Mouse (Mus musculus): ENCODE data around the gene Lsm6. TPM values are rescaled to one million over a fixed set of nuclear protein-coding genes. Genes with fewer than 3 reads are reported as not detected.

Lsm6 gene
- 1.1 and 1.6 TPM in 2 replicates for polyA plus RNA-seq (2012; rRNA removed)

DNA sequence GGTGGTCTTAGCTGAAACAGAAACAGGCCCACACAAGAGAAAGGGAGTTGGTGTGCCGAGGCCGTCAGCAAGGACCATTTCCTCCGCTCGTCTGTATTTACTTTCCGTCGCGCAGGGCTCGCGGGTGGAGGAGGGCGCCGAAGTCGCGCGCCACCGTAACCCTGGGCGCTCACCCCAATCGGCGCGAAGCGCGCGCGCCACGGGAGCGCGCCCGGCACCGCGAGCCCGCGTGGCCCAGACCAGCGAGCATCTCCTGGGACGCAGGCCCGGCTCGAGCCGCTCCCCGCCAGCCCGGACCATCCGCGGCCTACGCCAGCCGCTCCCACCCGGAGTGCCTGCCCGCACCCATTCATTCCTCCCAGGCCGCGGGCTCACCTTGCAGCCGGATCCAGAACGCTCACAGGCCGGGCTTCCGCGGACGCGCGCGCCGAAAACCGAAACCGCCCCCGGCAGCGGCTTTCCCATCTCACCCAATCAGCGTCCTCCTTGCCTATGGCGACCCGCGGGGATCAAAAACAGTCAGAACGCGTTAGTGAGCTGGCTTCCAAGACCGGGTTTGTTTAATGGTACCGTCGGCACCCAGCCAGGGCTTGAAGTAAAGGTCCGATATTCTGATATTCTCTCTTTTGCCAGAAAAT is at the start of gene Lsm6:
Gene Lsm6, minus strand, starts transcription at position 468 of the 638 bp plus-strand sequence.
- no peaks in the 10 kb centered on the region; the same call in 1 of the 2 replicates for H3K4me1 ChIP-seq (ENCODE audit: control insufficient read depth, insufficient read depth, insufficient read length, low read length)
- H3K36me3 ChIP-seq (ENCODE audit: control insufficient read depth, insufficient read depth, low read length): peaks cover 2% of the 10 kb centered on the region; the same call in 1 of the 2 replicates
- TF ChIP-seq POLR2A (IDR thresholded peaks at IDR 0.05; ENCODE audit: low read depth, low read length): no peak
- TF ChIP-seq CTCF (IDR thresholded peaks at IDR 0.05; ENCODE audit: extremely low read depth, insufficient read length, insufficient replicate concordance, low read depth, low read length): no peak
- under 1% methylated on average over 69 of the region's 70 CpGs for WGBS
- peak within 1 kb of the TSS; percentile 97 for H3K4me3 ChIP-seq (ENCODE audit: low read depth, low read length)
- no peaks in the 10 kb centered on the region for H3K27me3 ChIP-seq (ENCODE audit: control insufficient read depth, insufficient read depth, low read length)
- H3K27ac ChIP-seq (ENCODE audit: insufficient read depth, low read depth, low read length): peak within 1 kb of the TSS; percentile 94

DNA sequence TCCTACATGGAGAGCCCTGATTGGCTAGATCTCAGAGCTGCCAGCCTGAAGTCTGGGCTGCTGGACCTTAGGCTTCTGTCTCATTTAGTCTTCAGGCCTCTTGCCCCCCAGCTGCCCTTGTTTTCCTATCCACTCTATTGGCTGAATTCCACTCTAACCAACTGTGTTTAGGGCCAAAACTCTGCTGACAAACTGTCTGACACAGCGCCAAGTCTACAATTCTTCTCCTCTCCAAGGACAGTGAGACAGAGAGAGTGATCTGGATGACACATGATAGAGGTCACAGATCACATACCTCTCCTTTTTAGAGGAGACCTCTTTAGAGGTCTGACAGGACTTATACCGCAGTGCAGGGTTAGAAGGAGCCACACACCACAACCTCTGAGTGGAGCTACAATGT is 46.1 kb upstream of the Lsm6 start:
- Histone ChIP-seq H3K27me3 (ENCODE audit: control insufficient read depth, insufficient read depth, low read length) (no peaks in the 10 kb centered on the region), H3K4me1 (ENCODE audit: control insufficient read depth, insufficient read depth, insufficient read length, low read length) (no peaks in the 10 kb centered on the region), H3K27ac (ENCODE audit: insufficient read depth, low read depth, low read length) (no peak overlapping the region), H3K36me3 (ENCODE audit: control insufficient read depth, insufficient read depth, low read length) (no peaks in the 10 kb centered on the region), H3K4me3 (ENCODE audit: low read depth, low read length) (no peak overlapping the region)
- TF ChIP-seq CTCF (IDR thresholded peaks at IDR 0.05; ENCODE audit: extremely low read depth, insufficient read length, insufficient replicate concordance, low read depth, low read length) (no peak), POLR2A (IDR thresholded peaks at IDR 0.05; ENCODE audit: low read depth, low read length) (no peak)
- 82% methylated on average over 2 of the region's 2 CpGs for WGBS

DNA sequence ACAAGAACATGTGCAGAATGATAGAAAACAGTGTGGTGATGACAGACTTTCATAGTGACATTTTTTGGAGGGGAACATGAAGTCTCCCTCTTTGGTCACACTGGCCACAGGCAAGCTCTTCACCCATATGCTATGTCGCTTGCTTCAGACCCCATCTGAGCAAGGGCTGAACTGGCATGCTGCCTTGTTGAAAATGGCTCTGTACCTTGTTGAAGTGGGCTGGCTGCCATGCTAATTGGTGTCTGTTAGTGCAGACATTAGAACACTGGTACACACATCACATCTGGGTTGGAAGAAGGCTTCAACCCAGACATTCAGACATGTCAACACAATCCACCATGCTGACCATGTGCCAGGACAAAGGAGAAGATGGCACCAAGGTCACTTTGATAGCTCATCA is 42.1 kb upstream of the Lsm6 start:
- Histone ChIP-seq H3K36me3 (ENCODE audit: control insufficient read depth, insufficient read depth, low read length) (no peaks in the 10 kb centered on the region), H3K27me3 (ENCODE audit: control insufficient read depth, insufficient read depth, low read length) (no peaks in the 10 kb centered on the region), H3K4me1 (ENCODE audit: control insufficient read depth, insufficient read depth, insufficient read length, low read length) (no peaks in the 10 kb centered on the region), H3K4me3 (ENCODE audit: low read depth, low read length) (no peak overlapping the region), H3K27ac (ENCODE audit: insufficient read depth, low read depth, low read length) (no peak overlapping the region)
- TF ChIP-seq CTCF (IDR thresholded peaks at IDR 0.05; ENCODE audit: extremely low read depth, insufficient read length, insufficient replicate concordance, low read depth, low read length): no peak
- TF ChIP-seq POLR2A (IDR thresholded peaks at IDR 0.05; ENCODE audit: low read depth, low read length): no peak
- 70% methylated on average over 1 of the region's 1 CpGs for WGBS

DNA sequence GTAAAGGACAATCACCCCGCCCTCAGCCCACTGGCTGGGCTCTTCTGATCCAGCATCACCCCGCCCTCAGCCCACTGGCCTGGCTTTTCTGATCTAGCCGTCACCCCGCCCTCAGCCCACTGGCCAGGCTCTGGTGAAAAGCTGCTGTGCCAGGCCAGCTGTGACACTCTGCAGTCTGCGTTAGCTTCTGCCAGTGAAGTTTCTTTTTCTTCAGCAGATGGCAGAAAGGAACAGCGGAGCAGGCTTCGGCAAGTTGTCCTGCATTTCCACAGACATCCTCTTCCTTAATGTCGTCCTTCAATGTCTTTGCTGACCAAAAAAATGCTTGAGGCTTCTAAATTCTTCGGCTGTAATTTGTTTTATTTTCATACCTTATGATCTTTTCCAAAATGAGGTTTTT is 41.1 kb upstream of the Lsm6 start:
- no peak overlapping the region for H3K4me3 ChIP-seq (ENCODE audit: low read depth, low read length)
- H3K27me3 ChIP-seq (ENCODE audit: control insufficient read depth, insufficient read depth, low read length): no peaks in the 10 kb centered on the region
- no peaks in the 10 kb centered on the region for H3K36me3 ChIP-seq (ENCODE audit: control insufficient read depth, insufficient read depth, low read length)
- TF ChIP-seq CTCF (IDR thresholded peaks at IDR 0.05; ENCODE audit: extremely low read depth, insufficient read length, insufficient replicate concordance, low read depth, low read length): no peak
- no peak for TF ChIP-seq POLR2A (IDR thresholded peaks at IDR 0.05; ENCODE audit: low read depth, low read length)
- no peak overlapping the region for H3K27ac ChIP-seq (ENCODE audit: insufficient read depth, low read depth, low read length)
- no peaks in the 10 kb centered on the region for H3K4me1 ChIP-seq (ENCODE audit: control insufficient read depth, insufficient read depth, insufficient read length, low read length)
- 58% methylated on average over 9 of the region's 9 CpGs for WGBS

DNA sequence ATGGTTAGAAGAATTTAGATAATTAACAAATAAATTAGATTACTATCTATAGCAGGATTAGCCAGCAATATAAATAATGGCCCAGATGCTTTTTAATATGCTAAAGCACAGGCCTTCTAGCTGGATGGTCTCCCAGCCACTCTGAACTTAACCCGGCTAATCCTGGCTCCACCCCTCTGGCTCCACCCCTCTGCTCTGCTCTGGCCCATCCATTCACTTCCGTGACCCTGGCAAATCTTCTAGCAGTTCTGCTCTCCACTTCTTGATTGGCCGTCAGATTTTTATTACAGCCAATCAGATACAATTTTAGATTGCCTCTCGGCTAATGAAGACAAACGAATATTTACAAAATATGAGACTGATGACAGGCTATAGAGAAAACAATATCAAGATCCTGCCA is 39.8 kb upstream of the Lsm6 start:
- Histone ChIP-seq H3K27ac (ENCODE audit: insufficient read depth, low read depth, low read length) (no peak overlapping the region), H3K36me3 (ENCODE audit: control insufficient read depth, insufficient read depth, low read length) (no peaks in the 10 kb centered on the region), H3K4me3 (ENCODE audit: low read depth, low read length) (no peak overlapping the region), H3K4me1 (ENCODE audit: control insufficient read depth, insufficient read depth, insufficient read length, low read length) (no peaks in the 10 kb centered on the region), H3K27me3 (ENCODE audit: control insufficient read depth, insufficient read depth, low read length) (no peaks in the 10 kb centered on the region)
- 35% methylated on average over 5 of the region's 5 CpGs for WGBS
- TF ChIP-seq POLR2A (IDR thresholded peaks at IDR 0.05; ENCODE audit: low read depth, low read length) (no peak), CTCF (IDR thresholded peaks at IDR 0.05; ENCODE audit: extremely low read depth, insufficient read length, insufficient replicate concordance, low read depth, low read length) (no peak)

DNA sequence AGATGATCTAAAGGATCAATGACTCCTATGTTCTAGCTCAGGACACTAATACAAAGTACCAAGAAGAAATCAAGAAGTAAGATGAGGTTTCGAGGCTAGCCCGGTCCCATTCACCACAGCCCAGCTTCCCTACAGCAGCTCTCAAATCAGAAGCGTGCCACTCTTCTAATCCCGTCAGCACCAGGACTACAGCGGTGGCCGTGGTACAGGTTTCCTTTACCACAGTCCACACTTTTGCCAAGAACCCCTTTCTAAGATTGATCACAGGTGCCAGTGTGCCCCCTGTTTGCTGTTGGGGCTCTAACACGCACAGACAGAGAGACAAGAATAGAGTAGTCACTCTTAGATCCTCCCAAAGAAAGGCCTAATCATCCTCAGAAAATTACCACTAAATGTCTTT is 36.5 kb upstream of the Lsm6 start:
- no peak for TF ChIP-seq CTCF (IDR thresholded peaks at IDR 0.05; ENCODE audit: extremely low read depth, insufficient read length, insufficient replicate concordance, low read depth, low read length)
- no peak for TF ChIP-seq POLR2A (IDR thresholded peaks at IDR 0.05; ENCODE audit: low read depth, low read length)
- Histone ChIP-seq H3K4me3 (ENCODE audit: low read depth, low read length) (no peak overlapping the region), H3K27ac (ENCODE audit: insufficient read depth, low read depth, low read length) (no peak overlapping the region), H3K36me3 (ENCODE audit: control insufficient read depth, insufficient read depth, low read length) (no peaks in the 10 kb centered on the region), H3K27me3 (ENCODE audit: control insufficient read depth, insufficient read depth, low read length) (no peaks in the 10 kb centered on the region), H3K4me1 (ENCODE audit: control insufficient read depth, insufficient read depth, insufficient read length, low read length) (no peaks in the 10 kb centered on the region)
- 92% methylated on average over 7 of the region's 7 CpGs for WGBS

DNA sequence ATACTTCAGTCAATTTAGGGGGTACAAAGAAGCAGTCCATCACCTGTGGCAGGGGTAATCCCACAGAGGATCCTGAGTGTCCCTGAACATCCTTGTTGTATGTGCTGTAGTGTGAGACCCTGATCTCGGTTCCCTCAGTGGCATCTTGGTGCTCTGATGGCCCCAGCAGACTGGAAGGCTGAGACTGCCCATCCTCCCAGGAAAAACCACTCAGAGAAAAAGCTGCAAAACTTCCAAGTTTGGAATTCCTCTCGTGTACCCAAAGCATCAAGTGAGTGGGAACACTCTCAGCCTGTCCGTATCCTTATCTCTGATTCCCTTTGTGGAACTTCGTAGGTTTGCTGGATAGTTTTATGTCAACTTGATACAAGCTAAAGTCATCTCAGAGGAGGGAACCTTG is 31.3 kb upstream of the Lsm6 start:
- WGBS: 67% methylated on average over 4 of the region's 4 CpGs
- H3K4me3 ChIP-seq (ENCODE audit: low read depth, low read length): no peak overlapping the region
- H3K4me1 ChIP-seq (ENCODE audit: control insufficient read depth, insufficient read depth, insufficient read length, low read length): no peaks in the 10 kb centered on the region
- no peak for TF ChIP-seq POLR2A (IDR thresholded peaks at IDR 0.05; ENCODE audit: low read depth, low read length)
- no peak for TF ChIP-seq CTCF (IDR thresholded peaks at IDR 0.05; ENCODE audit: extremely low read depth, insufficient read length, insufficient replicate concordance, low read depth, low read length)
- H3K27ac ChIP-seq (ENCODE audit: insufficient read depth, low read depth, low read length): no peak overlapping the region
- H3K27me3 ChIP-seq (ENCODE audit: control insufficient read depth, insufficient read depth, low read length): no peaks in the 10 kb centered on the region
- no peaks in the 10 kb centered on the region for H3K36me3 ChIP-seq (ENCODE audit: control insufficient read depth, insufficient read depth, low read length)
